Mouse (Mus musculus) skeletal muscle tissue, adult 2 months (tissue): ENCODE results near the gene Gm21209.
"Not testable (repeated sequence)": the region's sequence is repeated elsewhere in the genome, so short reads cannot be mapped to it uniquely, and the experiment has no call there.

ENCODE experiments used
- DNase-seq: peaks from one replicate; pipeline ENCODE4 v3.0.0-alpha.2; 2012; ENCODE audit warnings: low read depth, low spot score

Gm21209 gene

DNA sequence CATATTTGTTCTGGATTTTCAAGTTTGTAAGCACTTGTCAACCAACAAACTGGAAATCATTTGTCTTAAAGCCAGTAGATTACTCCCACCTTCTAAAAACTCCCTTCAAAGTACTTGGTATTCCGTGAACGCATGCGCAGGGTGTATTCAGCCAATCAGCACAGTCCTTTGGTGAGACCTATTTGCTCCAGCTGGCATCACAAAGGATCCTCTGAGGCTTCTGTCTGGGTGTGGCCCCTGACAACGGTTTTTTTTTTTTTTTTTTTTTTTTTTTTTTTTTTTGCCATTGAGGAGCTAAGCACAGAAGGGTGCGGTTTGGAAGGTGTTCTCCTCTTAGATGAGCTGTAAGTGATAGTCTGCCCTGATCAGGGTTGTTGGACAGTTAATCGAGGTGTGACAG lies at the start of gene Gm21209:
Gene Gm21209, plus strand, starts transcription at position 301 of the 400 bp plus-strand sequence.
- DNase-seq, result not testable (repeated sequence)
